Mouse (Mus musculus) ES-E14 (cell line): ENCODE data around the gene Sptlc2.

Source experiments
- HCFC1 ChIP-seq: IDR thresholded peaks from 2 replicates; pipeline ENCODE4 v1.6.1; 2012; ENCODE audit warnings: low read length, inconsistent platforms, borderline replicate concordance; ENCODE audit not compliant: insufficient read depth
- MAFK ChIP-seq: IDR thresholded peaks from 2 replicates; pipeline ENCODE4 v1.6.1; 2014; ENCODE audit warnings: mild to moderate bottlenecking, low read depth, low read length, inconsistent platforms; ENCODE audit not compliant: insufficient read depth
- ZC3H11A ChIP-seq: IDR thresholded peaks from 2 replicates; pipeline ENCODE4 v1.6.1; 2012; ENCODE audit warnings: low read depth, mild to moderate bottlenecking, inconsistent platforms, low read length, borderline replicate concordance
- ZNF384 ChIP-seq: IDR thresholded peaks from 2 replicates; pipeline ENCODE4 v1.6.1; 2012; ENCODE audit warnings: low read depth, low read length, inconsistent platforms

DNA sequence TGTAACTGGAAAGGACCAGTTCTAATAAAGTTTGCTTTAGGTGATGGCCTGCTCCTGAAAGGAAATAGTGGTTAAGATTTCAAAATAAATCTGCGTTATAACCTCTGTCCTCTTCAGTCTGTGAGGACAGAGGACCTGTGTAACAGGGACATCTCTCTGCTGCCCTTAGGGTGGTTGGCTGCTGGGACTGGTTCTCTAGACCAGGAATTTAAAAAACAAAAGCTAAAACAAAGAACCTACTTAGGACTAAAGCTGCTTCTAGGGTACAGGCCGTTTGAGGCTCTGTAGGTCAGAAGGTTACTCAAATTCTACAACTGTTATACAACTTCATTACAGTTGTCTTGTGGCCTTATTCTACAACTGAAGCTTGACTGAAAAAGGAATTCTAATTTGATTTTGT is 75.1 kb downstream of the Sptlc2 start:
- TF ChIP-seq HCFC1 = no peak
- no peak for TF ChIP-seq ZNF384
- no peak for TF ChIP-seq MAFK
- no peak for TF ChIP-seq ZC3H11A
